Mouse (Mus musculus): ENCODE data around the gene Gna11. TPM values are rescaled to one million over a fixed set of nuclear protein-coding genes. Genes with fewer than 3 reads are reported as not detected.

Gna11 gene
- total RNA-seq, 2 experiments from 2014 or later: 24.8 to 25.9 TPM

DNA sequence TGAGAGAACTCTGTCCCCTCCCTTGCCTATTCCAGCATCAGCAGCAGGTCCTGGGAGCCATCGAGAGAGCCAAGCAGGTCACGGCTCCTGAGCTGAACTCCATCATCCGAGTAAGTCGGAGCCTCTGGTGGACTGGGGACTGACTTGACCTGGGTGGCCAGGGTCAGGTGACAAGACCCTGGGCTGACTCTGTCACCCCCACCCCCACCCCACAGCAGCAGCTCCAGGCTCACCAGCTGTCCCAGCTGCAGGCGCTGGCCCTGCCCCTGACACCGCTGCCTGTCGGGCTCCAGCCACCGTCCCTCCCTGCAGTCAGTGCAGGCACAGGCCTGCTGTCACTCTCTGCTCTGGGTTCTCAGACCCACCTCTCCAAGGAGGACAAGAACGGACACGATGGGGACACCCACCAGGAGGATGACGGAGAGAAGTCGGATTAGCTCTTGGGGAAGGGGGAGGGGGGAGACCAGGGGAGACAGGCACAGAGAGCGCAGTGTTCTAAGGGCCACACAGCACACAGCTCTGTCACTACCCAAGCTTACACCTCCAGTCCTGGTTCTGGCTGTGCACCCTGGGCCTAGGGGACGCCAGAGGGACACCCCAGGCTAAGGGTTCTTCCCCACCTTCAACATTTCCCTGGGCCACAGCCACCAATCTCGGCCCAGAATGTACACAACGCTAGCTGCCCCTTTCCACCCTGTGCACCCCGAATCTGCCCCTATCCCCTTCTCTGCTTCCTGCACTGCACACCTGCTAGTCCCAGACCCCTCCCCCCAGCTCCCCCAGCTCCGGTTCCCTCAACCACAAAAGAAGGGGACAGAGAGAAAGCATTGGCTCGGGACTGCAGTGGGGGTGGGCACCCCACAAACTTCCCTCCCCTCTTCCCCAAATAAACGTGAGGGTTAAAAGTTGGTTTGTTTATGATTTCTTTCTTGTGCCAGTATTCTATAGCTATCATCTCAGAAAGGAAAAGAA lies 20.6 kb upstream of the Gna11 start:
- peak; percentile 40 for DNase-seq

DNA sequence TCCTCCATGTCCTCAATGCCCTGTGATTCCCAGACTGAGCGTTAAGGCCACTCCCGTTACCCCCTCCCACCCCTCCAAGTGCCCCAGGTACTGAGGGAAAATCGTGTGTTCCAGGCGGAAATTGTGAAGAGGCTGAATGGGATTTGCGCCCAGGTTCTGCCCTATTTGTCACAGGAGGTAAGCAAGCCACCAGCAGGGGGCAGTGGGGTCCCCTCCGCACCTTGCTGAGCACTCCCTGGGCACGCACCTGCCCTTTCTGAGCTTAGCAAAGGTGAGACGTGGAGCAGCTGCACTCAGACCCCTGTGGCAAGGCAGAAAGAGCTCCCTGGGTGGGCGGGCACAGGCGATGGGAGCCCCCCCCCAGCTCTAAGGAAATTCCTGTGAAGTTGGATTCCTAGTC lies 19.7 kb upstream of the Gna11 start:
- DNase-seq: peak; percentile 40

DNA sequence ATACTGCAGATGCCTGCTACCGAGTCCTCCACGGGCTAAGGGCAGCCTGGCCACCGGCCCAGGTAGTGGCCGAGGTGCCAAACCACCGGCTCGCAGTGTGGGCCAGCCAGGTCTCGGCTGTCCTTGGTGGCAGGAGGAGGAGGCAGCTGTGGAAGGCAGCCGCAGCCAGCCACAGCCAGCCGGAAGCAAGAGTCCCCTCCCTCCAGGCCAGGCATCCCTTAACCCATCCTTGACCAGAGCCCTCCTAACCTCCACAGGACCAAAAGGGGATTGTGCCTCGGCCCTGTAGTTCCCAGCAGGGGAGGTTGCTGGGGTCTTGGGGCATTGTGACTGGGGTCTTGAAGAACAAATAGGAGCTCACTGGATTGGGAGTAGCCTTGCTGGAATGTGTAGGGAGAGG lies 19.2 kb upstream of the Gna11 start:
- peak; percentile 78 for DNase-seq

DNA sequence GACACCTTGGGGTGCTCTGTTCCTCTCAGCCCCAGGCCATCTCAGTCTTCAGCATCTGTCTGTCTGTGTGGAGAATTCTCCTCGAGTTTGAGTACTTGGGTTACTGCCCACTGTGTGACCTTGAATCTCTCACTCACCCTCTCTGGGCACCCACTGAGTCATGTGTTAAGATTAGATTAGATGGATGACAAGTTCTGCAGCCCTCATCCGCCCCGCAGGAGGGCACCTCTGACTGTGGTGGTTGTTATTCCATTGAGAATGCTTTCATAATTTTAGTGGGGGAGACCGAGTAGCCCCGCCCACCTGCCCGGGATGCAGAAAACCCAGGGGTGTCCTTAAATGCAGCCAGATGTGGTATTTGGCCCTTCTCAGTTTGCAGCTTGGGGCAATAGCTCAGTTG lies 18.5 kb upstream of the Gna11 start:
- DNase-seq: peak; percentile 22

DNA sequence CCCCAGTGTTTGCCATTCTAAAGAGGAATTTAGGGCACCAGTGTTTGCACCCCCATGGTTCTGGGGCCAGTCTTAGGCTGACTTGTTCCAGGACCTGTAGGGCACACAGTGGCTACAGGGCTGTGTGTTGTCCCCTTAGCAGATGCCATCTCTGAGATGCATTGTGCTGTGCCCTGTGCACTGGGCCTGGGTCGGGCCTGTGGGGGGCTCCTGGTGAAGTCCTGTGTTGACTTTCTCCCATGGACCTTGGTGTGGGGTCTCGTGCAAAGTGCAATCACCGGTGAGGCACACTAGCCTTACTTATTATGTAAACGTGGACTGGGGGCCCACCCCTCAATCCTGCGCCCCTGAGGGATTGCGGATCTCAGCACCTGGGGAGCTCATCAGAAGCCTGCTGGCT lies 17.4 kb upstream of the Gna11 start:
- DNase-seq: no peak

DNA sequence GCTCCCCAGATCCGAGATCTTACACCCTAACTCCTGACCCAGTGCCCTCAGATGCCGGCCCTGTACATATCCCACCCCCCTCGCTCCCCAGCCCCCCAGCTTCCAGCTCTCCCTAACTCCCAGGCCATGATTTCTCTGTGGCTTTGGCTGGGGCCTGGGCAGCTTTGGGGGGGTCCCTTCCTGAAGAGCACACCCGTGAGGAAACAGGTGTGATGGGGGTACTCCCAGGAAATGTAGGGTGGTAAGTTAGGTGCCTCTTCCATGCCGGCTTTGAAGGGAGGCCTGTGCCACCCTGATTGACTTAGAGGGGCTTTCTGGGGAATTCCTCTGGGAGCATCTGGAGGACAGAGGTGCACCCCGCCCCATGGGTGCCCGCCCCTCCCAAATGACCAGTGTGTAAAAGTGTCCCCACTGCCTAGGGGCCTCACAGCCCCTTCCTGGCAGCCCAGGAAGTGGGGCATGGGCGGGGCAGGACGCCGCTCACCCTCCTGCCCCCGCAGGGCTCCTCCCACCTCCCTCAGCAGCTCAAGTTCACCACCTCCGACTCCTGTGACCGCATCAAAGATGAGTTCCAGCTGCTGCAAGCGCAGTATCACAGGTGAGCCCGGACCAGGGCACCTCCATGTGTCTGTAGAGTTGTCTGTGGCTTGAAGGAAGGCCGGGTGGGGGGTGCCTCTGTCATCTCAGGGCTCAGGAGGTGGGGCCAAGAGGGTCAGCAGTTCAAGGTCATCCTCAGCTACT lies 15.9 kb upstream of the Gna11 start:
- peak; percentile 68 for DNase-seq

DNA sequence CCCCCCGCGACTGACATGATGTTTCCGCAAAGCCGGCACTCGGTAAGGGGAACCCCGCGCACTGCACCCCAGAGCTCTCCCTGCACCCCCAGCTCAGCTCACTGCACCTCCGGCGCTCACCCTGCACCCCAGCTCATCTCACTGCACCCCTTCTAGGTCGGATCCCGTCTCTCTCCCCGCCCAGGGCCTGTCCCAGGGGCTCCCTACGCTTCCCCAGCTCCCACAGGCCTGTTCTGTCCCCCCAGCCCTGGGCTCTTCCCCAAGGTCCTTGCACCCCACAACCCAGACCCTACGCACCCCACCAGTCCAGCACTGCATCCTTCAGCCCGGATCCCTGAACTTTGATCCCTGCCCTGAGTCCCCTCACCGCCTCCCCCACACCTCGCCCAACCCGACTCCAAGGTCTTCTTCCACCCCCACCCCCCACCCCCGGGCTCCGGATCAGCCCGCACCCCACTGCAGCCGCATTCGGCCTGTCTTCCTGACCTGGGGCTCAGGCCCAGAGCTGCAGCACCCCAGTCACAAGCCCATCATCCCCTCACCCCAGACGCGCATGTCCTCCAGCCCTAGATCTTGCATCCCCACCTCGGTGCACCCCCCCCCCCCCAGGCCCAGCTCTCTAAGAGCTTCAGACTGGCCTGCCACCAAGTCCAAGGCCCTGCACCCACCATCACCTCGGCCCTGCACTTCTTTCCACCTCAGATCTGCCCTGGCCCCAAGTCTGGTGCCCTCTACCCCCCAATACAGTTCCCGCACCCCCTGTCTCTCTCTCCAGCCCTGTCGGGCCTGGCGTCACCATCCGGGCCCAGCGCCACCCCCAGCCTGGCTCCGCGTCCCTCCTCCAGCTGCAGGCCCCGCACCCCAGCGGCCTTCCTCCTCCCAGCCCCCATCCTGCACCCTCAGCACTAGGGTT lies 14.9 kb upstream of the Gna11 start:
- peak; percentile 79 for DNase-seq

DNA sequence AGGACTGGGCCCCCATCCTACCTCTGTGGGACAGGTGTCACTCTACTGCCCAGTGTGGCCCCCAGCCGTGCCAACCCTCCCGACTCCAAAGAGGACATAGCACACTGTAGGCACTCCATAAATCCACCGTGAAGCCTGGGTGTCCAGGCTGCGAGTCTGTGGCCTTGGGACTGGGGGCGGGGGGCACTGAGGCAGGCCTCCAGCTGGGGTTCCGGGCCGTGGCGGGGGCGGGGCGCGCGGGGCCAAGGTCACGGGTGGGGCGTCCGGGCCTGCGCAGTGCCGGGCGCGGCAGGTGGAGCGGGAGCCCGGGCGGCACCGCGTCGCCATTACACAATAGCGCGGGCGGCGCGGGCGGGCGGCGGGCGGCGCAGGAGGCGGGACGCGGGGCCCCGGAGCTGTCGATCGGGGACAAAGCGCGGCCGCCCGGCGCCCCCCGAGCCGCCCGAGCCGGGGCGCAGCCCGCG lies 14.2 kb upstream of the Gna11 start, which contains the start of gene Aes:
TSS of gene Aes (plus strand) at position 326 of the 464 bp plus-strand sequence.
- DNase-seq: peak; percentile 83

DNA sequence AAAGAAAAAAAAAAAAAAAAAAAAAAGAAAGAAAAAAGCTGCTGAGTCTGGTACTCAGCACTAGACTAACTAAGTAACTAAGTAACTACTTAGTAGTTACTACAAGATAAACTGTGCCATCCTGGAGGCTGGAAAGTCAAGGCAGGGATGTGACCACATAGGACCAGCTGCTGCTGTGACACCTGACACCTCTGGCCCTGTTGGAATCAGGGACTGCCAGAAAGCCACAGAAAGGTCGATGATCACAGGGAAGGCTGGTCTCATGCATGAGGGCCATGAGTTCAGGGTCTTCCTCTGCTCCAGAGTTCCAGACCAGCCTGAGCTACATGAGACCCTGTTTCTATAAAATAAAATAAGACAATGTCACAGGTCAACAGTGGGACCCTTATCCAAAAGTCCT lies 12.5 kb upstream of the Gna11 start:
- peak; percentile 14 for DNase-seq

DNA sequence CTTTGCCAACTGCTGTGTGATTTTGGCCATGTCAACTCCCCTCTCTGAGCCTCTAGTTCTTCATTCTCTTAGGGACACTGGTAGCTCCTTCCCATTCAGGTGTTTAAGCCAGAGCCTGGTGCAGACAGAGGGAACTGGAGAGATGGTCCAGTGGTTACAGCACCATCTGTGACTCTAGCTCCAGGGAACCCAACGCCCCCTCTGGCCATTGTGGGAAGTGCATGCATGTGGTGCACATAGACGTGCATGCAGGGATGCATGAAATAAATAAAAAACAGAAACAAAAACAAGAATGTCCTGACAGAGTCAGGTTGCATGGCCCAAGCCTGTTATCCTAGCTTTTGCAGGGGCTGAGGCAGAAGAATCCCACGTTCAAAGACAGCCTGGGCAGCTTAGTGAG lies 11.3 kb upstream of the Gna11 start:
- no peak for DNase-seq

DNA sequence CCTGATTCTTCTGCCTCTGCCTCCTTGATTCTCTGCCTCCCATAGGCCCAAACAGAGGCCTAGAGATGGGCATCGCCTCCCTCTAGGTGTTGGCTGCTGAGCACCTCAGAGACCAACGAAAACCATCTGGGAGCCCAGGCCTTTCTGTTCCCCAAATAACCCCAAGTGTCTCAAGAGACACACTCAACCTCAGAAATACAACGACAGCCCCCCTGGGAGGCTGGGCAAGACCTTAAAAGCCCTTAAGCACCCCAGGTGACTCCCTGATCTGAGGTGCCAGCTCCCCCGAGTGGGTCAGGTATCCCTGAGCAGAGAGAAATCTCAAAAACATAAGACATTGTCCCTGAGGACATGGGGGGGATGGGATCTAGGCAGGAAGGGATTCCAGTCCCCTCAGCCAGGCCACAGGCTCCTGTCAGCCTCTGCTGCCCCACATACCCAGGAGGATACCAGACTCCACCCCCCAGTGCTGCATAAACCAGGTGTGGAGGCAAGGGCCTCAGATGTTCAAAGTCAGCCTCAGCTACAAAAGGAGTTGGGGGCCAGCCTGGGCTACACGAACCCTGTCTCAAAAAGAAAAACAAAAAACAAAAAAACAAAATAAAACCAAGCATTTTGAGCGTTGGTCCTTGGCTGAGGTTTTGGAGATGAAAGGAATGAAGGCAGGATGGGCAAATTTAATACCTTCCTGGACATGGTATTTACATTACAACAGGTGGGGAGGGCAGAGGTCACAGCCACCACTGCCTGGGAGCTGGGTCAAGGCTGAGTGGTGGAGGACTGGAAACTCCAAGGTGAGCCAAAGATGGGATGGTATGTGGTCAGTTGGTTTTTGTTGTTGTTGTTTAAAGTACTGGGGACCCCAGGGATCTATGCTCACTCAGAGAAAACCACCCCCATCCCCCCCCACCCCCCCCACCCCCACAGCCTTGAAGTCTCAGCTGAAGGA lies 9.1 kb upstream of the Gna11 start:
- DNase-seq: no peak

DNA sequence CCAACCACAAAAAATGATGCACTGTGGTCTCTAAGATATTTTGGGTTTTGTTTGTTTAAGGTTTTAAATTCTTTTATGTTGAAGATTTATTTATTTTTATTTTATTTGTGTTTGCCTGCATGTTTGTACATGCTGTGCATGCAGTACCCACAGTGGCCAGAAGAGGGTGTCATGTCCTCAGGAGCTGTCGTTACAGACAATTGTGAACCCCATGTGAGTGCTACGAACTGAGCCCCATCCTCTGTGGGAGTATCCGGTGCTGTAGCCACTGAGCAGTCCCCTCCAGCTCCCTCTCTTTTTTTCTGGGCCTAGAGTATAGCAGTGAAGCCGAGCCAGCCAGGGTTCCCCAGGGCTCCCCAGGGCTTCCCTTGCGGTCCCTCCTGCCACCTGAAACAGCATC lies 8.2 kb upstream of the Gna11 start:
- no peak for DNase-seq

DNA sequence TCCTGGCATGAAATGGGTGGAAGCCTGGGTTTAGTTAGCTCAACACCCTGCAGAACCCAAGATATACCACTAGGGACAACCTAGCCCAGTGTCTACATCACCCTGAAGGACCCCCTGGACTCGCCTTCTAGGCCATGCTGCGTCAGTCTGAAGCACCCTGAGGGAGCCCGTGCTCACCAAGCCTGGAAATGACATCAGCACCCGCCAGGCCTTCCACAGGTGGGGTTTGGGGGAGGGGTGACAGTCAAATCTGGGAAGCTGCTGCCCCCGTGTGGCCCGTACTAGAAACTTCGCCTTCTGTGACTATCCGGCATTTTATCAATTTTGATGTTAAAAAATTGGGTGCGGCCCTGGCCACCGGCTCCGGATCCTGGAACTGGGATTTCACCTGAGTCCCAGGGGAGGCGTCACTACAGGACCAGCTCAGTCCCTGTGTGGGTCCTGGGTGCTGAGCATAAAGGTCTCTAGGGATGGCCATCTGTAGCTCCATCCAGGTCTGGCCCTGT lies 6.7 kb upstream of the Gna11 start:
- DNase-seq: peak; percentile 83

DNA sequence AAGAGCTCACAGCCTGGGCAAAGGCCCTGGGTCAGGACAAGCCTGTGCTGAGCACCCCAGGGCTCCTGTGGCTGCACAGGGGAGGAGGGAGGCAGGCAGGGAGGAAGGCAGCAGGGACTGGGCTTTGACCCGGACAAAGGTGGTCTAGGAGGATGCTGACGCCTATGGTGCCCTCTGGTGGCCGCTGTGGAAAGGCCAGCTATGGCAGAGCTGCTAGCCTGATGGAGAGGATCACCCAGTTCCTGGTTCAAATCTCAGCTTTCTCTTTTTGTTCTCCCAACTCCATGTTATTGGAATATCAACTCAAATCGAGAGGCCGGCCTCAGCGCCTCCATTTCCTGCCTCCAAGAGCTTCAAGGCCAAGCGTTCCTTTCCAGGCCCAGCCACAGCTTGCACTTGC lies 5.3 kb upstream of the Gna11 start:
- no peak for DNase-seq

DNA sequence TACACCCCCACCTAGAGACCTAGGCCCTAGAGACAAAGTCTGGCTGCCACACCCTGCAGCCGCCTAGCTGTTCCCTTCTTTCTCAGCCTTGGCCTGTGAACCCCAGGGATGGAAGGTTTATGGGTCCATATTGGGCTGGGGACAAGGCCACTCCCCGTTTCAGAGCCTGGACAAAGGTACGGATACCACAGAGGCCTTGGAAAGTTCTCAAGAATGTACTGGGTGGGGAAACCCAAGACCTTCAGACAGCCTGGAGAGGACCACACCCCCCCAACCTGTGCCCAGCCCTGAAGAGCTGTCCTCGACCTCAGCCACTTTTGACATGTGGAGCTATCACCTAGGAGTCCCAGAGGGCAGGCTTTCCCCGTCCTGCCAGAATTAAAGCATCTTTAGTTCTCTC lies 4.0 kb upstream of the Gna11 start:
- DNase-seq: no peak

DNA sequence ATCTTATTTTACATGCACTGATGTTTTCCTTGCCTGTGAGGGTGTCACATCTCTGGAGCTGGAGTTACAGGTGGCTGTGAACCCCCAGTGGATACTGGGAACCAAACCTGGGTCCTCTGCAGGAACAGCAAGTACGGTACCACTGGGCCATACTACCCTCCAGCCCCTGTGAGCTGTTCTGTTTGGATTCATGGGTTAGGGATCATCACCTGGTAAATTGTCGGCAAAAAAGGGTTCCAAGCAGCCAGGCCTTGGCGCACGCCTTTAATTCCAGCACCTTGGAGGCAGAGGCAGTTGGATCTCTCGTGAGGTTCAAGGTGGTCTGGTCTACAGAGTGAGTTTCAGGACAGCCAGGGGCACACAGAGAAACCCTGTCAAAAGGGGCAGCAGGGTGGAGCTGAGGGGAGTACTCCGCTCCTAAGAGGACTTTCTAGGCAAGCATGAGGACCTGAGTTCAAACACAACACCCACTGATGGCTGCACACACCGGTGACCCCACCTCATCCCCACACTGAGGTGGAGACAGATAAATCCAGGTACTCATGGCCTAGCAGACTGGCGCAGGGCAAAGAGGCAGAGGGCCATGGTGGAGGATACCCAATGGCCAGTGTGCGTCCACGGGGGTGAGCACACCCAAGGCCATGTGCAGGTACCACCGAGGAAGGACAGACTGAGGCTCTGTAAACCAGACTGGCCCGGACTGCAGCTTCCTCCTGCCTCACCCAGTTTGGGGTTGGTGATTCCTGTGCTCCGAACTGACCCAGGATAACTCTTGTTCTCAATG lies 2.0 kb upstream of the Gna11 start:
- DNase-seq: no peak

DNA sequence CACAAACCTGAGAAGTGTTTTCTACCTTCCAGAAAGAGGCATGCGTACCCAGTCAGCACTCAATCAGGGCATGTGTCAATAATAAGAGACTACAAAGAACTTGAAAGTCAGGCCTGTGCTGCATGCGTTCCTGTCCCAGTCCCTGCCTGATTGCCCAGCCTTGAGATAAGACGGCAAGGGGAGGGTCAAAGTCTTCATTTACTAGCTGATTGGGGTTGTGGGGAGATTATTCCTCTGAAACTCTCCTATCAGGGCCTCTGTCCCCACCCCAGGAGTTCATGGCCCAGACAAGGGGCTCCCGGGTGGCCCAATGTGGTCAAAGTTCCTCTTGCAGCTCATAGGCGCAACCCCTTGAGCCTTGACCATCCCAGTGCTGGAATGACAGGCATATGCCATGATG lies 1.3 kb upstream of the Gna11 start:
- DNase-seq: no peak

DNA sequence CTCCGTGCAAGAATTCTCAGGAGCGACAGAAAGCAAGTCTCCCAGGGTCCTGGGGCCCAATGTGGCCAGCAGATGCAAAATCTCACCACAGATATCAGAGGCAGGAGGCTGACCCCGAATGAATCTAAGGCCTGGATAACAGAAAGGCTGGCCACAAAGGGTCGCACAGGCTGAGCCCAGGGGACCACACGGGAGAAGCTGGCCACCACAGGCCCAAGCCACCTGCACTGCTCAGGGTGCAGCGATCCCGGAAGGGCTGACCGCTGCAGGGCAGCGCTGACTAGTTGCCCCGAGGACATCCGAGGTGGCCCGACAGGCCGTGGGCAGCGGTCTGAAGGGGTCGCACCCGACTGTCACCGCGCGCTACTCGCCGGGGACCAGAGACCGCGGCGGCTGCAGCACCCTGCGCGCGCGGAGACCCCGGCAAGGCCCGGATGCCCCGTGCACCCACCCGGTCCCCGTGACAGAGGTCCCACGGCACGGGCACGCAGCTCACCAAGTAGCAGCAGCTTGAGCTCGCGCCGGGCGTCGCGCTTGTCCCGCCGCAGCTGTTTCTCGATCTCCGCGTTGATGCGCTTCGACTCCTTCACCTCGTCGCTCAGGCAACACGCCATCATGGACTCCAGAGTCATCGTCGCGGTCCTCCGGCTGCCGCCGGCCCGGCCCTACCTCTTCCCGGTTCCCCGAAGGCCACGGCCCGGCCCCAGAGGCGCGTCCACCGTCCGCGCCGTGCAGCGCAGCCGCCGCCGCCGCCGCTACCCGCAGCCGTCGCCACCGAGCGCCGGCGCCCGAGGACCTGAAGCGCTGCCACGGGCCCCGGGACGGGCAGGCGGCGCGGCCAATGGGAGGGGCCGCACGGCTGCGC lies 462 bp downstream of the Gna11 start:
- DNase-seq: no peak

DNA sequence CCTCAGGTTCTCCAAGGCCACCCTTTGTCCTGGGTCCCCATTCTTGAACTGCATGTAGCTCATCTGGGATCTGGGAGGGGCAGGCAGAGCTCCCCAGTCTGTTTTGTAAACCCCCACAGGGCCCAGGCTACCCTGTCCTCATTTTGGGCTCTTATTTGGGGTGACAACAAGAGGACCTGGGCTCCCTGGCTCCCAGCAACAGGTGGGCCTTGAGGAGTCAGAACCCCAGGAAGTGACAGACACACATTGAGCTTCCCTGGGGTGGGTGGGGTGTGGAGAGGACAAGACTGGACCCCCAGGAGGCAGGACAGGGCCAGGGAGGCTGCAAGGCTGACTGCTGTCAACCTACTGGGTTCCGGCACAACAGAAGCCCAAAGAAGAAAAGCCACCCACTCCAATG lies 1.4 kb downstream of the Gna11 start:
- no peak for DNase-seq
